Mouse (Mus musculus) embryonic fibroblast, embryonic 13.5 days (primary cell): ENCODE results near the gene Dirc2.

ENCODE experiments used
- CTCF ChIP-seq: IDR thresholded peaks from 2 replicates; pipeline ENCODE4 v1.5.1; 2011; ENCODE audit warnings: mild to moderate bottlenecking, control low read depth, low read length, moderate library complexity, borderline replicate concordance; ENCODE audit not compliant: insufficient read depth
- POLR2A ChIP-seq: IDR thresholded peaks from 2 replicates; pipeline ENCODE4 v1.6.1; 2011; ENCODE audit warnings: low read depth, mild to moderate bottlenecking, control low read depth, low read length, moderate library complexity

DNA sequence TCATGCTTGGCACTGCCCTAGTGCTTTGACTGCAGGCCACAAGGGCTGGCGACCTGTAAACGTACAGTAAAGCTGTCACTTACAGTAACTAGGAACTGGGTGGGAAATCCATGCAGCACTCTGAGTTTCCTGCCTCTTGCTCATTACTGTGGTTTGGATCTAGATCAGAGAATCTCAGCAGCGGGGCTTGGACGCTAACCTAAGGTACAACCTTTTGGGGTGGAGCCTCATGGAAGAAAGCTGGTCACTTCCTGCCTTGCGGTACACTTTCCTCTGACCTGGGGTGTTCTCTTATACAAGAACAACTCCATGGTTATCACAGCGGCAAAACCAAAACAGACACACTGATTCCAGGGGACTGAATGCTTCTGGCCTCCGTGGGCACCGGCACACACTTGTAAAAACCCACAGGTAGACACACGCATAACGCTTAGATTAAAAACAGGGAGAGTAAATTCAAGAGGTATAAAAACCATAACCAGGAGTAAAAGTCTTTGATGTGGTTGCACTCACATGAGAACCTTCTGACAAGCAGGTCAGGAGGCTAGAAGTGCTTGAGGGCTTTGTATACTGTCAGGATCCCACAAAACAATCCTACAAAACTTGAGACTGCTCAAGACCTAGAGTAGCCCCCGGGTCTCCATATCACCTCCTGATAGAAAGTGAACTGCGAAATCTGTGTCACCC lies 26.8 kb downstream of the Dirc2 start:
- no peak for TF ChIP-seq CTCF
- no peak for TF ChIP-seq POLR2A
